Mouse (Mus musculus) limb, embryonic 12.5 days (tissue): ENCODE measurements around the gene Nepro. TPM values are rescaled to one million over a fixed set of nuclear protein-coding genes. Genes with fewer than 3 reads are reported as not detected.

Experiments used
- ATAC-seq: fragments of 200-750 bp; cut with Nextera tagmentation; 2 replicates; pipeline ENCODE4 v1.8.0; 2017; ENCODE audit warnings: low read depth, moderate TSS enrichment; ENCODE audit not compliant: insufficient number of reproducible peaks, insufficient read depth, low FRiP score, low TSS enrichment
- H3K27ac ChIP-seq: fragments of 300-500 bp; sonication (generic); 2 replicates; pipeline ENCODE4 v1.5.1; 2016; ENCODE audit warnings: mild to moderate bottlenecking, moderate library complexity
- H3K27me3 ChIP-seq: fragments of 300-500 bp; sonication (generic); 2 replicates; pipeline ENCODE4 v1.6.1; 2016; ENCODE audit warnings: mild to moderate bottlenecking, moderate library complexity
- H3K36me3 ChIP-seq: fragments of 300-500 bp; sonication (generic); 2 replicates; pipeline ENCODE4 v1.6.1; 2016; ENCODE audit warnings: mild to moderate bottlenecking, moderate library complexity
- H3K4me1 ChIP-seq: fragments of 300-500 bp; sonication (generic); replicated peaks from 2 replicates; pipeline ENCODE4 v1.6.1; 2016
- H3K4me2 ChIP-seq: fragments of 300-500 bp; sonication (generic); 2 replicates; pipeline ENCODE4 v1.6.1; 2016; ENCODE audit warnings: mild to moderate bottlenecking, moderate library complexity
- H3K4me3 ChIP-seq: fragments of 300-500 bp; sonication (generic); replicated peaks from 2 replicates; pipeline ENCODE4 v1.5.1; 2016; ENCODE audit warnings: mild to moderate bottlenecking
- H3K9ac ChIP-seq: fragments of 300-500 bp; sonication (generic); replicated peaks from 2 replicates; pipeline ENCODE4 v1.6.1; 2016; ENCODE audit warnings: mild to moderate bottlenecking, moderate library complexity
- H3K9me3 ChIP-seq: fragments of 300-500 bp; sonication (generic); 2 replicates; pipeline ENCODE4 v1.6.1; 2016; ENCODE audit warnings: mild to moderate bottlenecking, moderate library complexity
- WGBS: fragments of 180-500 bp; shearing (Covaris S2); methylation state at CpG from one replicate; pipeline ENCODE4 v1.1.7; 2016; 5-methylcytosine and 5-hydroxymethylcytosine counted together
- polyA plus RNA-seq: library from polyadenylated mRNA; unstranded; fragments of >200 nt; fragmentation: Nextera tagmentation; extraction: Ambion mirVana; gene quantifications from 2 replicates; pipeline ENCODE4 v1.2.1, GENCODE M21; 2016

Nepro gene
- polyA plus RNA-seq, 1 experiment from 2014 or later, result 12.8 TPM

GRCm38 (mm10) chr16:44736118-44736517 is 12.0 kb downstream of the Nepro start:
- Histone ChIP-seq H3K9ac (no peak overlapping the region), H3K4me3 (no peak overlapping the region), H3K9me3 (no peaks in the 10 kb centered on the region), H3K4me1 (no peaks in the 10 kb centered on the region), H3K4me2 (no peak overlapping the region), H3K27ac (no peak overlapping the region), H3K27me3 (no peaks in the 10 kb centered on the region), H3K36me3 (peaks cover 85% of the 10 kb centered on the region)
- no peak for ATAC-seq
- 87% methylated on average over 4 of the region's 4 CpGs for WGBS

- Histone ChIP-seq H3K27me3 (no peaks in the 10 kb centered on the region), H3K4me1 (peaks cover 13% of the 10 kb centered on the region), H3K9ac (no peak overlapping the region), H3K36me3 (peaks cover 34% of the 10 kb centered on the region), H3K27ac (no peak overlapping the region), H3K4me3 (no peak overlapping the region), H3K4me2 (no peak overlapping the region), H3K9me3 (no peaks in the 10 kb centered on the region)
- WGBS, result 85% methylated on average over 1 of the region's 1 CpGs
- no peak for ATAC-seq
These were observed 18.7 kb downstream of the Nepro start for GRCm38 (mm10) chr16:44742753-44743152.

- H3K9ac ChIP-seq, result peak overlapping the region; percentile 80
- H3K4me3 ChIP-seq, result peak overlapping the region; percentile 81
- H3K27me3 ChIP-seq, result no peaks in the 10 kb centered on the region
- H3K36me3 ChIP-seq, result peaks cover 12% of the 10 kb centered on the region
- H3K9me3 ChIP-seq, result no peaks in the 10 kb centered on the region
- H3K27ac ChIP-seq, result peak overlapping the region; percentile 98
- peaks cover 13% of the 10 kb centered on the region for H3K4me1 ChIP-seq
- peak overlapping the region; percentile 79 for H3K4me2 ChIP-seq
- ATAC-seq, result peak; percentile 26; the same call in 1 of the 2 replicates
- WGBS, result 7% methylated on average over 14 of the region's 14 CpGs
These were observed 21.4 kb downstream of the Nepro start for GRCm38 (mm10) chr16:44745471-44745865.

GRCm38 (mm10) chr16:44745866-44746562 is 21.9 kb downstream of the Nepro start, which contains the start of gene Gtpbp8:
TSS of gene Gtpbp8 (minus strand) at chr16:44746363.
- Histone ChIP-seq H3K4me1 (peaks cover 13% of the 10 kb centered on the region), H3K36me3 (peaks cover 12% of the 10 kb centered on the region), H3K9me3 (no peaks in the 10 kb centered on the region), H3K27me3 (no peaks in the 10 kb centered on the region), H3K9ac (peak within 1 kb of the TSS; percentile 80), H3K4me2 (peak within 1 kb of the TSS; percentile 79), H3K4me3 (peak within 1 kb of the TSS; percentile 81), H3K27ac (peak within 1 kb of the TSS; percentile 98)
- under 1% methylated on average over 47 of the region's 47 CpGs for WGBS
- peak; percentile 93 for ATAC-seq

- ATAC-seq, result no peak
- no peak overlapping the region for H3K4me3 ChIP-seq
- no peaks in the 10 kb centered on the region for H3K27me3 ChIP-seq
- 61% methylated on average over 3 of the region's 3 CpGs for WGBS
- no peak overlapping the region for H3K9ac ChIP-seq
- H3K27ac ChIP-seq, result no peak overlapping the region
- no peaks in the 10 kb centered on the region for H3K9me3 ChIP-seq
- H3K4me2 ChIP-seq, result no peak overlapping the region
- H3K36me3 ChIP-seq, result no peaks in the 10 kb centered on the region
- H3K4me1 ChIP-seq, result peaks cover 13% of the 10 kb centered on the region
These were observed 23.9 kb downstream of the Nepro start for GRCm38 (mm10) chr16:44748007-44748406.

GRCm38 (mm10) chr16:44757700-44758099 is 33.6 kb downstream of the Nepro start:
- Histone ChIP-seq H3K36me3 (no peaks in the 10 kb centered on the region), H3K27me3 (no peaks in the 10 kb centered on the region), H3K9me3 (no peaks in the 10 kb centered on the region), H3K4me1 (no peaks in the 10 kb centered on the region), H3K4me2 (no peak overlapping the region), H3K27ac (no peak overlapping the region), H3K4me3 (no peak overlapping the region), H3K9ac (no peak overlapping the region)
- 84% methylated on average over 8 of the region's 8 CpGs for WGBS
- no peak for ATAC-seq

- Histone ChIP-seq H3K4me2 (no peak overlapping the region), H3K4me3 (no peak overlapping the region), H3K9me3 (no peaks in the 10 kb centered on the region), H3K4me1 (no peaks in the 10 kb centered on the region), H3K27ac (no peak overlapping the region), H3K27me3 (no peaks in the 10 kb centered on the region), H3K36me3 (no peaks in the 10 kb centered on the region), H3K9ac (no peak overlapping the region)
- no peak for ATAC-seq
- 78% methylated on average over 1 of the region's 1 CpGs for WGBS
These were observed 37.7 kb downstream of the Nepro start for GRCm38 (mm10) chr16:44761811-44762210.

DNA sequence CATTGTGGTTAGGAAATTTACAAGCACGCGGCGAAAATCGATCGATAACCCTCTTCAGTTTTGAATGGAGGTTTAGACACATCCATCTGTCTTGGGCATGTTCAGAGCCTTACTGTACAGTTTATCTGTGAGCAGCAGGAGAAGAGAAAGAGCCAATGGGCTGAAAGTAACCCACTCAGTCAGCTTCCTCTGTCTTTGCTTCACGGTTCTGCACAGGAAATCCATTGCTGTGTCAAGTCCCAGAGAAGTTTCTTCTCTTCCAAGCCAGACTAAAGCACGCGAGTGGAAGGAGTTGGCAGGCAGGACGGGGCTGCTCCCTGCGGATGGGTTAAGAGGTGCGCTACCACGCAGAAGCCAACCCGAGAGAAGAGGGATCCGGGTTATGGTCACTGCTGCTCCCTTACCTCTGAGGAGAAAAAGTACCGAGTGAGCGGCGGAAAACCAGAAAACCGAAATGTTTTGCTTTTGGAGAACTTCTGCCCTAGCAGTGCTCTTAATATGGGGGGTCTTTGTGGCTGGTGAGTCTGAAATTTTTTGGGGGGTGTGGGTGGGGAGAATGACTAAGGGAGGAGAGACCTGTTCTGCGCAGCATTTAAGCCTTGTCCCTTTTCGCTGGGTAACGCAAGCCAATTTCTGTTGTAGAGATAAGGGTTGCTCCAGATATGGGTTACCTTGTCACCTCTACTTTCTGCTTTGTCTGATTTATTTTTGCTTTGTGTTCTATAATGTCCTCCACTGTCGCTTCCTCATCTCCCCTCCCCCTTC is 41.6 kb downstream of the Nepro start, which contains the start of gene Cd200r1:
Gene Cd200r1 (plus strand): TSS at position 182 of the 765 bp plus-strand sequence.
- Histone ChIP-seq H3K9ac (no peak within 1 kb of the TSS), H3K27ac (no peak within 1 kb of the TSS), H3K4me1 (no peaks in the 10 kb centered on the region), H3K9me3 (no peaks in the 10 kb centered on the region), H3K4me3 (no peak within 1 kb of the TSS), H3K27me3 (no peaks in the 10 kb centered on the region), H3K36me3 (no peaks in the 10 kb centered on the region), H3K4me2 (no peak within 1 kb of the TSS)
- ATAC-seq, result no peak
- WGBS, result 82% methylated on average over 22 of the region's 22 CpGs

- H3K4me2 ChIP-seq, result no peak overlapping the region
These were observed 42.3 kb downstream of the Nepro start for GRCm38 (mm10) chr16:44766320-44766892.

GRCm38 (mm10) chr16:44767506-44767905 is 43.4 kb downstream of the Nepro start:
- 85% methylated on average over 7 of the region's 7 CpGs for WGBS
- Histone ChIP-seq H3K27me3 (no peaks in the 10 kb centered on the region), H3K9ac (no peak overlapping the region), H3K4me1 (no peaks in the 10 kb centered on the region), H3K36me3 (no peaks in the 10 kb centered on the region), H3K4me2 (no peak overlapping the region), H3K4me3 (no peak overlapping the region), H3K9me3 (no peaks in the 10 kb centered on the region), H3K27ac (no peak overlapping the region)
- ATAC-seq, result no peak

More at GRCm38 (mm10) chr16:44766320-44766892, 42.3 kb downstream of the Nepro start:
- no peak overlapping the region for H3K27ac ChIP-seq
- H3K9ac ChIP-seq, result no peak overlapping the region
- no peaks in the 10 kb centered on the region for H3K9me3 ChIP-seq
- ATAC-seq, result no peak
- WGBS, result 88% methylated on average over 9 of the region's 9 CpGs
- H3K4me1 ChIP-seq, result no peaks in the 10 kb centered on the region
- no peak overlapping the region for H3K4me3 ChIP-seq
- no peaks in the 10 kb centered on the region for H3K36me3 ChIP-seq
- no peaks in the 10 kb centered on the region for H3K27me3 ChIP-seq

DNA sequence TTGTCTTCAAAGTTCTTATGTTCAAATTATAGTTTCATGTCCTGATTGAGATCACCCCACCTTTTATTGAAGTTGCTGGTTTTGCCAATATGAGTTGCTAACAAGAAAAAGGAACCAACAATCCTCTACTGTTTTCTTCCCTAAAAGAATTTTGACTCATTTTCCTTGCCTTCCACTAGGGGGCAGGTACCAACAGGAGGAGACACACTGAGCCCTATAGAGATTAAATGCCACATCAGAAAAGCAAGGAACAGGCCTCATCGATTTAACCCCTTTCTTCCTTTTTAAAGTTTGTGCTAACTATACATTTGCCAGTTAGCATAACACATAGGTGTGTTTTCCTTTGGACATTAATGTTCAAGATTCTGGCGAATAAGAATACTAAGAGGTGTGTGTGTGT is 43.9 kb downstream of the Nepro start:
- Histone ChIP-seq H3K4me2 (no peak overlapping the region), H3K4me1 (no peaks in the 10 kb centered on the region), H3K27me3 (no peaks in the 10 kb centered on the region), H3K36me3 (no peaks in the 10 kb centered on the region), H3K9me3 (no peaks in the 10 kb centered on the region), H3K4me3 (no peak overlapping the region), H3K9ac (no peak overlapping the region), H3K27ac (no peak overlapping the region)
- 57% methylated on average over 2 of the region's 2 CpGs for WGBS
- 0 out of 2 replicates have a peak, but pooled peaks have one; percentile 37 for ATAC-seq
